Mouse (Mus musculus) mouse embryonic stem cell (cell line): ENCODE measurements around the gene Zfp600.
"Not testable (repeated sequence)": the region's sequence is repeated elsewhere in the genome, so short reads cannot be mapped to it uniquely, and the experiment has no call there.

Experiments used
- in situ Hi-C, 2 experiments: fragments of 300-500 bp; cut with MboI; formaldehyde crosslinking; loops; 1 replicate in 1 of 2; 3 replicates in 1 of 2; pipeline ENCODE4 v1.14.3; 2019 to 2020; ENCODE audit warnings: low sequenced_read_pairs in 2 of 2, low pct_unique_long_range_greater_than_20kb in 1 of 2, mixed read lengths in 1 of 2; ENCODE audit not compliant: unreplicated experiment in 1 of 2

Zfp600 gene

DNA sequence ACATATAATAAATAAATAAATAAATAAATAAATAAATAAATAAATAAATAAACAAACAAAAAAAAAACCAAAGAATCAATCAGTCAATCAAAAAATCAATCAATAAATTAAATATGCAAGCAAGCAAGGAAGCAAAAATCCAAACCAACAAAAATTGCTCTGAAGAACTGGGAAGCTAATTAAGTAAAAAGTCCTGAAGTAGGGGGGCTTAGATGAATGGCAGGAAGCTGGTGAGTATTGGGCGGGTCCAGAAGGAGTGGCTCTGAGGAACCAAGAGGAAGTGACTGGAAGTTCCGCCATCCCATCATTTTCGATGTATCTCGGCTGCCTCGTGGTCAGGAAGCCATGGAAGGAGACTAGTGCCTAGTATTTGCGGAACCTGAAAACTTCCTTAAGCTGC is at the start of gene Zfp600:
TSS of gene Zfp600 (plus strand) at position 301 of the 400 bp plus-strand sequence.
- in situ Hi-C loops, result not testable (repeated sequence)

DNA sequence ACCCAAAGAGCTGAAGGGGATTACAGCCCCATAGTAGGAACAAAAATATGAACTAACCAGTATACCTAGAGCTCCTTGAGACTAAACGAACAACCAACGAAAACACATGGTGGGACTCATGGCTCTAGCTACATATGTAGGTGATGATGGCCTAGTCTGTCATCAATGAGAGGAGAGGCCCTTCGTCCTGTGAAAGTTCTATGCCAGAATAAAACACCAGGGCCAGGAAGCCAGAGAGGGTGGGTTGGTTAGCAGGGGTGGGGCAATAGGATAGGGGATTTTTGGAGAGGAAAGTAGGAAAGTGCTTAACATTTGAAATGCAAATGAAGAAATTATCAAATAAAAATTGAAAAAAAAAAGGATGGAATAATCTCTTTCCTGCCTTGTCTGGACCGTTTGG is 6.3 kb downstream of the Zfp600 start:
- in situ Hi-C loops, result not testable (repeated sequence)

DNA sequence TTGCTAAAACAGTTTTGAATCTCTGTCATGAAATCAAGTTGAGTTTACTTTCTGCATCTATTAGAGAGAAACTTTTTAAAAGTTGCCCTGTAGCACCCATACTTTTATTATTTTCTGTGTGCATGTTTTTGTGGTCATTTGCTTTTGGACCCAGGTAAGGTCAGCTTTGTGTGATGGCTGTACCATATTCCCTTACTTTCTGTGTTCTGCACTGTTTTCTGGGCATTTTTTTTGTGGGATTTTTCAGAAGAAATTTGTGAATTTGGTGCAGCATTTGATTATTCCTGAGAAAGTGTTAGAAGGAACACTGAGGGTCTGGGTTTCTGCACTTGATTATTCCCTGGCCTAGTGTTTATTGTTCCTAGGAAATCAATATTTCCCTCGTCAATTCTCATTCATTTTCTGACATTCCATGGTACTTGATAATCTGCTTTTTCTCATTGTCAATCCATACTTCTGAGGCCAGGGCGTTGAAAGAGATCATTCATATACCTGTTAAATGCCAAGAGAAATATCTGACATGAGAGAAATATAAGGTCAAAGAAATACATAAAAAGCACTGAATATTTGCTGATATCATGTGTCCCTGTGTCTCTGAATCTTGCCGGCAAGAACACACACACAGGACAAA is 10.7 kb downstream of the Zfp600 start:
- in situ Hi-C loops, result not testable (repeated sequence)

DNA sequence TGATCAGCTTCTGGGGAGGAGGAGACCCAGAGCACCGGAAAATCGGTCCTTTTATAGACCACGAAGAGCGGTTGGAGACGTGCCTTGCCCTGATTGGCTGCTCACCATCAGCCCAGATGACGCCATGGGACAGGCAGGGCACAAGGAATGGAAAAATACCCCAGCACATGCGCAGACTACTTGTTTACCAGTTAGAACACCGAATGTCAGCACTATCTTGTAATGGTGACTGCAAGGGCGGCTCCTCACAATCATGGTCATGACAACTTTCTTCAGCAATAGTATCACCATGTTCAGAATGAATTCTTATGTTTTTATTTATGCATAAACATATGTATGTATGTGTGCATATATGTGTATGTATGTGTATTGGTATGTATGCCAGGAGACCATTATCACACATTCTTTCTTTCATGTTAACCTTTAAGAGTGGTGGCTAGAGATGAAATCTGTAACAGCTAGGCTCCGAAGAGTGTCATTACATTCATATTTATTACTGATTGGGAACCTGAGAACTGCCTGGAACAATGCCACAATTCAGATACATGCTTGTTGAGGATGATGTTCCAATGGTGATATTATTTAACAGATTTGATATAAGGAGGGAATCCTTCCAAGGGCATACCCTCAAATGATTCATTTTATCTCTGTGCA is 11.4 kb downstream of the Zfp600 start:
- in situ Hi-C loops, result not testable (repeated sequence)

DNA sequence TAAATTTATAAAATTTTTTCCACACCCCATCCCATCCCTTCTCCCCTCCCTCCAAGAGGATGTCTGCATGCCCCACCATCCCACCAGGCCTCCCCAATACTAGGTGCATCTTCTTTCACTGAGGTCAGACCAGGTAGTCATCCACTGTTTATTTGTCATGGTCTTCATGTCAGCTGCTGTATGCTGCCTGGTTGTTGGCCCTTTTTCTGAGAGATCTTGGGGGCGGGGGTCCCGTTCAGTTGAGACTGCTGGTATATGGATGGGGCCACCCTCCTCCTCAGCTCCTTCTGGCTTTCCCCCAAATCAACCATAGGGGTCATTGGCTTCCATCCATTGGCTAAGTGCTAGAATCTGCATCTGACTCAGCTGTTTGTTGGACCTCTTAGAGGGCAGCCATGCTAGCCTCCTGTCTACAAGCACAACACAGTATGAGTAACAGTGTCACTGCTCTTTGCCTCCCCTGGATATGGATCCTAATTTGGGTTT is 12.1 kb downstream of the Zfp600 start:
- in situ Hi-C loops, result not testable (repeated sequence)

DNA sequence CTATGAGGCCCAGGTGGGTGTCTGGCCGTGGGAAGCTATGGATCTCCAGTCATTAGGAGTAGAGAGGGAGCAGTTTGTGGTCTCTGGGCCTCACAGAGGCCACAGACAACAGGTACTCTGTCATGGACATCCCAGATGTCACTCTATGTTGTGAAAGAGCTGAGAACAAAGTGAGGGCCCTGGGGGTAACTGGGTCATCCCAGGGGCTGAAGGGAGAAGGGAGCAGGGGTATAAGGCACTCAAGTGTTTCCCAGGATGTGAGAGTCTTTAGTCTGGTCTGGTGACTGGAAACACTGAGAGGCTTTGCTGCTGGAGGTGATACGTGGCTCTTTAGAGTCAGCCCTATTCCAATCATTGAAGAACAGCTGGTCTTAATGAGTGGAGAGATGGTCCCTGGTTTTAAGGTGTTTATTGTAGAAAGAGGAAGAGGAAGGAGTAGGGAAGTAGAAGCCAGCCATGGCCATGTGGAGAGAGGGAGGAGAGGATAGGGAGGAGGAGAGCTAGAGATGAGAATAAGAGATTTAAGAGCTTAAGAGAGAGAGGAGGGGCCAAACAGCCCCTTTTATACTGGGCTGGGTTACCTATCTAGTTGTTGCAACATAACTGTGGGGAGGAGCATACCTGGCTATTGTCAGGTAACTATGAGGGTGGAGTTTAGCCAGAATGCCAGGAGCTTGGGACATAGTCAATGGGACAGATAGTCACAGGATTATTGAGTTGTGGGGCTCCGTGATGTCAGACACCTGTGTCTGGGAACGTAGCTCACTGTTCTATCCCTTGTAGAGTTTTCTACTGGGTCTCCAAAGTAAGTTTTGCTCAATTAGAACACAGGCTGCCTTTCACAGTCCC is 17.0 kb downstream of the Zfp600 start:
- in situ Hi-C loops, result not testable (repeated sequence)

DNA sequence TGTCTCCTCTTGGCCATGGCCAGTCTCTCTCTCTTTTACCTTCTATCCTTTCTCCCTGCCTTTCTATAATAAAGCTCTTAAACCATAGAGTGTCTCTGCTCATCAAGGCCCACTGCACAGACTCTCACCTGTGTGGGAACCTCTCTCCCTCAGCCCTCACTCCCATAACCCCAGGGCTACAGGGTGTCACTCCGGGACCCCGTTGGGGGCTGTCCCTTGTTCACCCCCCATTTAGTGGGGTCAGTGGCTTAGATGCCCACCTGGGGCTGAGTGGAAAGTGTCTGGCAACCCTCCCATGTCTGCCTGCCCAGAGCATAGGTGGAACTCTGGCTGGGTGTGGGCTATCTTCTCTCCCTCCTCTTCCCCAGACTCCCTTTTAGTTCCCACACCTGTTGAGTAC is 47.7 kb downstream of the Zfp600 start:
- in situ Hi-C loops, result not testable (repeated sequence)

DNA sequence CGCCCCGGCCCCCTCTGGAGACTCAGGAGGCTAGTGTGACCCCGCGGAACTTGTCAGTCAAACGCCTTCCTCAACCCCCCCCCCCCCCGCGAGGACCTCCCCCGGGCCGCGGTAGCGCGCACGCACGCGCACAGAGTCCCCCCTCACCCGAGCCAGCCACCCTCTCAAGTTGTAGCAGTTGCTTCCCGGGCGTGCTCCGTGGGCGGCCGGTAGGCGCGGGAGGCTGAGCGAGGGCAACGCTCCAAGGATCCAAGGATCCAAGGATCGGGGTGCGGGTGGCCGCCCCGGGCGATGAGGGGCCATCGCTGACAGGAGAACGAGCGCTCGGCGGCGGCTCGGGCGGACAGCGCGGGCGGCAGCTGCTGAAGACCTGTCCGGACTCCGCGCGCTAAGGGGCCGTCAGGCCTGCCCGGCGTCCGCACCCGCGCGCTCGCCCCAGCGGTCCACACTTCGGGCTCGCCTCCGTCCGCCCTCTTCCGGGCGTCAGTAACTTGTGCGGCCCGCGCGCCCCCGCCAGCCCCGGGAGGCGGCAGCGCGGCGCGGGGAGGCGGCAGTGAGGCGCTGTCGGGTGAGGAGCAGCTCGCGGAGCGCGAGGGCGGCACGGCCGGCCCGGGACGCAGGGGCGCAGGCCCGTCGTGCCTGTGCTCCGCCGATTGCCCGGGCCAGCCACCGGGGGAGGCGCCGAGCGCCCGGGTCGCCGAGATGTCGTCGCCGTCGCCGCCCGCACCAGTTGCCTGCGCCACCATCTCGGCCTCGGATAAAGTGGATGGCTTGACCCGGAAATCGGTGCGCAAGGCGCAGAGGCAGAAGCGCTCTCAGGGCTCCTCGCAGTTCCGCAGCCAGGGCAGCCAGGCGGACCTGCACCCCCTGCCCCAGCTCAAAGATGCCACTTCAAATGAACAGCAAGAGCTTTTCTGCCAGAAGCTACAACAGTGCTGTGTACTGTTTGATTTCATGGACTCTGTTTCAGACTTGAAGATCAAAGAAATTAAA is 82.9 kb downstream of the Zfp600 start:
- in situ Hi-C loops, result not testable (repeated sequence)

DNA sequence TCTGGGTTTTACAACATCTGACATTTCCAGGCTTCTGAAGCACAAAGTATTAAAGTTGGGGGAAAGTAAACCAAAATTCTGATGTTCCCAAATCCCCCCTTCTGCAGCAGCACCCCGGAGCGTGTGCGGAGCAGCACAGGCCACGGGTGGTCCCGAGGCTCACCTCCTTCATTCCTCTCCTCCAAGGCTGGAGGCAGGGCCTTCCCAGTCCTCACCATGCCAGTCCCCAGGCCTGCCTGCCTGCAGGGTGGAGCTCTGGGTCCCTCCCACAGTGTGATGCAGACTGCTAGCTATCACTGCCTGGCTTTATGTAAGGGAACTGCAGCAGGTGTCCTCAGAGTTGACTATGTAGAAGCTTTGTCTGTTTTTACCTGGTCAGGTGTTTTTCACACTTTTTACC is 85.5 kb downstream of the Zfp600 start:
- in situ Hi-C loops, result not testable (repeated sequence)
